Mouse (Mus musculus): Measurements from ENCODE around the gene Gmpr. TPM values are rescaled to one million over a fixed set of nuclear protein-coding genes. Genes with fewer than 3 reads are reported as not detected.

Gmpr gene
- polyA plus RNA-seq, 1 experiment from 2014 or later: 165 TPM

DNA sequence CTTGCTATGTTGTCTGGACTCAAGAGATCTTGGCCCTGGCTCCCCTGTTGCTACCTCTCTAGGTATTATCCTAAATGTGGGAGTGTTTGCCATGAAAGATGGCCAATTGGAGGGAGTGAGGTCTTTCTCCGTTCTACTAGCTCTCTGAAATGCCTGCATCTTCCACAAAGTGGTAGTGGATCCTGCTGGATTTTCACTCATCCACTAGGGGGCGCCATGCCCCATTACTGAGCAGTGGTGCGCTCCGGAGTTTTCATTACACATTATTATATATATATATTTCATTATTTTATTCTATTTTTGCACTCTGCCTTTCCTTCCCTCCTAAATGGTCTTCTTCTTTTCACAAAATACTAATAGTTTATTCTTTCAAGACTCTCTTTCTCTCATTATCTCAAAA, 65.5 kb downstream of the Gmpr start:
- H3K27ac ChIP-seq (ENCODE audit: poor library complexity, severe bottlenecking): no peak overlapping the region
- no peak overlapping the region for H3K9ac ChIP-seq
- peaks cover 33% of the 10 kb centered on the region for H3K4me1 ChIP-seq (replicated peaks)
- no peak for ATAC-seq (ENCODE audit: insufficient number of reproducible peaks, low FRiP score)
- WGBS: 29% methylated on average over 4 of the region's 4 CpGs
- no peak overlapping the region for H3K4me3 ChIP-seq
- H3K9me3 ChIP-seq (replicated peaks): no peaks in the 10 kb centered on the region
- no peak overlapping the region for H3K4me2 ChIP-seq
- no peaks in the 10 kb centered on the region for H3K27me3 ChIP-seq (replicated peaks)
- peaks cover 4% of the 10 kb centered on the region; the same call in 1 of the 2 replicates for H3K36me3 ChIP-seq

DNA sequence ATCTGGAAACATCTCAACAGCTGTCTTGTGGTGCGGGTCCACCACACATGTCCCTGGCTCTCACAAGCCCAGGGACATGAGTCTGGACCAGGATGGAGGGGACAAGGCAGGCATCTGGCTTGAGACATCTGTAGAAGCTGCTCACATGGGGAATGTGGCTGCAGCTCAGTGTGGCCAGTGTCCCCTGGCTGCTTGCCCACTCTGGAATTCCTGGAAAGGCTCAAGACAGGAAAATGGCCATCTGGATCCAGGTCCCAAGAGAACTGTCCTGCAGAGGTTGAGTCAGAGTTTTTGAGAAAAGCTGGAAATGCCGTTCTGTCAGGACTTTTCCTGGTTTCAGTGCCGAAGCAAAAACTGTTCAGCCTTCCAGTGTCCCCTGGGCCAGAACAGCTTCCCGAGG, 68.9 kb downstream of the Gmpr start:
- no peaks in the 10 kb centered on the region for H3K36me3 ChIP-seq
- peak overlapping the region; percentile 76 for H3K27ac ChIP-seq (ENCODE audit: poor library complexity, severe bottlenecking)
- H3K9ac ChIP-seq: 0 out of 2 replicates have a peak overlapping the region, but pooled peaks have one; percentile 50
- 43% methylated on average over 4 of the region's 4 CpGs for WGBS
- H3K4me1 ChIP-seq (replicated peaks): peaks cover 34% of the 10 kb centered on the region
- H3K4me3 ChIP-seq: no peak overlapping the region
- peak; percentile 79 for ATAC-seq (ENCODE audit: insufficient number of reproducible peaks, low FRiP score)
- H3K27me3 ChIP-seq (replicated peaks): no peaks in the 10 kb centered on the region
- H3K9me3 ChIP-seq (replicated peaks): no peaks in the 10 kb centered on the region
- H3K4me2 ChIP-seq: 0 out of 2 replicates have a peak overlapping the region, but pooled peaks have one; percentile 9

DNA sequence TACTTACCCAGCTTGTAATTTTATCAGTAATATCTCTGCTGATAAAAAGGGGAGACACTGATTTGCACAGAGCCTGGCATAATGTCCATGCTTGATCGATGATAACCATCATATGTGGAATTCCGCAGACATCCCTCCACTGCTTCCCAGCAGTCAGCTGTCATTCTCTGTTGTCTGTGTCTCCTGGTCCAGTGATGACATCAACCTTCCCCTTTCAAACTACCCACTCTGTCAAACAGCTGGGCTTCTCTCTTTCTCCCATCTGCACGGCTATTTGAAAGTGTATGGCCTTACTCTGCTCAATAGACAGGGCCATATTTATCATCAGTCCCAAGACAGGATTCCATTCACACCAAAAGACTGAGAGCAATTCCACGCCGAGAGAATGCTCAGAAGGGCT, 70.1 kb downstream of the Gmpr start:
- no peak for ATAC-seq (ENCODE audit: insufficient number of reproducible peaks, low FRiP score)
- H3K4me3 ChIP-seq: no peak overlapping the region
- no peak overlapping the region for H3K9ac ChIP-seq
- H3K4me2 ChIP-seq: no peak overlapping the region
- H3K4me1 ChIP-seq (replicated peaks): peaks cover 28% of the 10 kb centered on the region
- no peaks in the 10 kb centered on the region for H3K9me3 ChIP-seq (replicated peaks)
- H3K27me3 ChIP-seq (replicated peaks): no peaks in the 10 kb centered on the region
- H3K36me3 ChIP-seq: no peaks in the 10 kb centered on the region
- no peak overlapping the region for H3K27ac ChIP-seq (ENCODE audit: poor library complexity, severe bottlenecking)
- WGBS: 44% methylated on average over 5 of the region's 5 CpGs

DNA sequence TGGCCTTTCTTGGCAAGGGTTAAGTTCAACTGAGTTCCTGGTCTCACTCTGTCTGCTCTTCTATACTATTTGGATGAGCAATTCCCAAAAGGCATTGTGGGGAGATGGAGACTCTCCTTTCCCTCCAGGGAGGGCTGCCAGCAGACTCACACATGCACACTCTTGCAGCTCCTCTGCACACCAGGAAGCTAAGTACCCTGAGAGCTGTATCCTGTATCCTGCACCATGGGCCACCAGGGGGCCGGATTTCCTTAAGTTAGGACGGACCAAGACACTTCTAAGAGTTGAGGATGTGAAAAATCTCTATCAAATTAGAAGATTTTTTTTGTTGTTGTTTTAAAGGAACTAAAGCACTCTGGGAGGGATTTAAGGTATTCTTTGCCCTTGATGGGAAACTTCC, 70.5 kb downstream of the Gmpr start:
- ATAC-seq (ENCODE audit: insufficient number of reproducible peaks, low FRiP score): 0 out of 2 replicates have a peak, but pooled peaks have one; percentile 43
- H3K4me1 ChIP-seq (replicated peaks): peaks cover 25% of the 10 kb centered on the region
- H3K9me3 ChIP-seq (replicated peaks): no peaks in the 10 kb centered on the region
- H3K27me3 ChIP-seq (replicated peaks): no peaks in the 10 kb centered on the region
- no peak overlapping the region for H3K4me2 ChIP-seq
- H3K9ac ChIP-seq: no peak overlapping the region
- H3K27ac ChIP-seq (ENCODE audit: poor library complexity, severe bottlenecking): no peak overlapping the region
- H3K4me3 ChIP-seq: no peak overlapping the region
- WGBS: 28% methylated on average over 2 of the region's 2 CpGs
- no peaks in the 10 kb centered on the region for H3K36me3 ChIP-seq

DNA sequence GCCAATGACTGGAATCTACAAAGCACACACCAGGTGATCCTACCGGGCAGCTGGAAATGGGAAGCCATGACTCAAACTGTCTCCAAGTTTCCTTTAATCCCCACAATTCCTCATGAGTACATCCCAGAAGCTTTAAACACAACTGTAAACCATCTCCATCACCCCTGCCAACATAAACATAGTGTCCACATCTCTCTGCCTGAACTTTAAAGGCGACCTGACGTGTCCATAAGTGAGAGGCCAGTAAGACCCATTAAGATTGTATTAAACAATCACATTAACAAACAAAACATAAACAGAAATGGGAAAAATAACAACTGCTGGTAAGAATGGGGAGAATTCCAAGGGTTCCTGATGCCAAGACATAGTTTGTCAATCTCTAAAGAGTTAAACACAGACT, 72.5 kb downstream of the Gmpr start:
- Histone ChIP-seq H3K4me1 (replicated peaks) (peaks cover 25% of the 10 kb centered on the region), H3K27me3 (replicated peaks) (no peaks in the 10 kb centered on the region), H3K9me3 (replicated peaks) (no peaks in the 10 kb centered on the region), H3K4me2 (no peak overlapping the region), H3K4me3 (no peak overlapping the region), H3K9ac (no peak overlapping the region), H3K36me3 (no peaks in the 10 kb centered on the region), H3K27ac (ENCODE audit: poor library complexity, severe bottlenecking) (no peak overlapping the region)
- 71% methylated on average over 3 of the region's 3 CpGs for WGBS
- ATAC-seq (ENCODE audit: insufficient number of reproducible peaks, low FRiP score): no peak

DNA sequence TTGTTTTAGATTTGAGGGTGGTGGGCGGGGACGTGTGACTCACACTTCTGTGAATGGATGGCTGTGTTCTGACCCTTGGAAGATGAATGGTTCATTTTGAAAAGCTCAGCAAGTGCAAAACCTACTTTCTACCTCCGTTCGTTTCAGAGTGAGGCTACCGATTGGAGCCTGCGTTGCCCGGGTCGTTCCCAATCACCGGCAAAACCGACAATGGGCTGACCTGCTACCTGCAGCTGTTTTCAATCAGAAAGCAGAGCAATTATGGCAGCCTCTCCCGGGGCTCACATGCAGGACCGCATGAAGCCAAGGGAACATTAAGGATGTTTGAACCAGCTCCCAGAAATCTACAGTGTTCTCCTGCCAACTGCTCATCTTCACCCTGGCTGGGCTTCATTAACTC, 75.0 kb downstream of the Gmpr start:
- H3K9ac ChIP-seq: no peak overlapping the region
- WGBS: 82% methylated on average over 12 of the region's 12 CpGs
- ATAC-seq (ENCODE audit: insufficient number of reproducible peaks, low FRiP score): no peak
- H3K4me2 ChIP-seq: no peak overlapping the region
- H3K9me3 ChIP-seq (replicated peaks): no peaks in the 10 kb centered on the region
- no peak overlapping the region for H3K27ac ChIP-seq (ENCODE audit: poor library complexity, severe bottlenecking)
- H3K4me1 ChIP-seq (replicated peaks): peaks cover 10% of the 10 kb centered on the region
- H3K4me3 ChIP-seq: no peak overlapping the region
- H3K36me3 ChIP-seq: no peaks in the 10 kb centered on the region
- no peaks in the 10 kb centered on the region for H3K27me3 ChIP-seq (replicated peaks)

DNA sequence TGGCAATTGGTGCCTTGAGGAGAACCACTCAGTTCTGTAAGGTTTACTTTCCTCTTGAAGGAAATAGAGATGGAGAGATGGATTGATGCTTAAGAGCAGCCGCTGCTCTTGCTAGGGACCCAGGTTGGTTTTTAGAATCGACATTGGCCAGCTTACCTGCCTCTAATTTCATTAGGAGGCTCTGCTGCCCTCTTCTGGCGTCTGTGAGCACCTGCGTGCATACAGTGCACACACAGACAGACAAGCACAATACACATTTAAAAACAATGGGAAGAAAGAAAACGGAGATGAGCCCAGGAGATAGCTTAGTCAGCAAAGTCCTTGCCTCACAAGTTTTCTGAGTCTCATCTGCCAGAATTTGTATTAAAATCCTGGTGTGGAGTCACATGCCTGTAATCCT, 75.8 kb downstream of the Gmpr start:
- no peak for ATAC-seq (ENCODE audit: insufficient number of reproducible peaks, low FRiP score)
- Histone ChIP-seq H3K4me2 (no peak overlapping the region), H3K36me3 (no peaks in the 10 kb centered on the region), H3K4me3 (no peak overlapping the region), H3K27me3 (replicated peaks) (no peaks in the 10 kb centered on the region), H3K27ac (ENCODE audit: poor library complexity, severe bottlenecking) (no peak overlapping the region), H3K9me3 (replicated peaks) (no peaks in the 10 kb centered on the region), H3K4me1 (replicated peaks) (0 out of 2 replicates have a peak, but pooled peaks cover 4% of the 10 kb centered on the region), H3K9ac (no peak overlapping the region)
- WGBS: 83% methylated on average over 5 of the region's 5 CpGs

DNA sequence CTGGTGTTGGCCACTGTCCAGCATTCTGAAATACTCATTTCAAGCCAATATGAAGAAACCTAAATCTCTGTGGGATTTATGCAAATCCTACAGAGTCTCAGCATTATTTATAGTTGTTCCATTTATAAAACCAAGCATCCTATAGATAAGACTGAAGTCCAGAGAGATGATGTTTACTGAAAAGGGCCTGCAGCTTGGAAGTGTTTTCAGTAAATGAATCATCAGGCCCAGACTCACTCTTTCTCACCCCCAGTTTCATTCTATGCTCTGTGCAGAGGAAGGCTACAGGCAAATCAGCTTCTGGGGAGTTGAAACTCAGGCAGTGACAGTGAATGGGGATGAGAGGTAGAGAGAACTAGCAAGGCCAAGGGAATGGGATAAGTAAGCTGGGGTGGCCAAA, 83.7 kb downstream of the Gmpr start:
- Histone ChIP-seq H3K4me1 (replicated peaks) (peaks cover 17% of the 10 kb centered on the region), H3K27ac (ENCODE audit: poor library complexity, severe bottlenecking) (no peak overlapping the region), H3K9me3 (replicated peaks) (no peaks in the 10 kb centered on the region), H3K36me3 (no peaks in the 10 kb centered on the region), H3K27me3 (replicated peaks) (no peaks in the 10 kb centered on the region), H3K4me3 (no peak overlapping the region), H3K9ac (no peak overlapping the region), H3K4me2 (no peak overlapping the region)
- ATAC-seq (ENCODE audit: insufficient number of reproducible peaks, low FRiP score): no peak

DNA sequence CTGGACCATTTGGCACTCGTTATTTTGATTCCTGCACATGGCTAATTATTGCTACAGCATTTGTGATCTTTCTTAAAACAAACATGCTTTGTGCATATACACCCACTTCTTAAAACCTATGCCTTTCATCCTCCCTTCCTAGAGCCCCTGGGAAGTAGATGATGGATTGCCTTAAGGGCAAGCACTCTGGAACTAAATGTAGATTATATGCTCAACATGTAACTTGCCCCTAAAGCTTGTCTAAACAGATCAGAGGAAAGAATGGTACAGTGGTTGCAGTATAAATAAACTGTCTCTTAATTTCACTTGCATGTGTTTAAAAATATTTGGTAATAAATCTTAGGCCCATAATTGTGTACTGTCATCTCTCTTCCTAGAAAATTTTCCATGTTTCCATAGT, 86.7 kb downstream of the Gmpr start:
- no peak overlapping the region for H3K9ac ChIP-seq
- H3K36me3 ChIP-seq: no peaks in the 10 kb centered on the region
- no peaks in the 10 kb centered on the region for H3K9me3 ChIP-seq (replicated peaks)
- no peak overlapping the region for H3K27ac ChIP-seq (ENCODE audit: poor library complexity, severe bottlenecking)
- 77% methylated on average over 1 of the region's 1 CpGs for WGBS
- no peak overlapping the region for H3K4me3 ChIP-seq
- no peaks in the 10 kb centered on the region for H3K27me3 ChIP-seq (replicated peaks)
- peaks cover 18% of the 10 kb centered on the region for H3K4me1 ChIP-seq (replicated peaks)
- ATAC-seq (ENCODE audit: insufficient number of reproducible peaks, low FRiP score): no peak
- no peak overlapping the region for H3K4me2 ChIP-seq

DNA sequence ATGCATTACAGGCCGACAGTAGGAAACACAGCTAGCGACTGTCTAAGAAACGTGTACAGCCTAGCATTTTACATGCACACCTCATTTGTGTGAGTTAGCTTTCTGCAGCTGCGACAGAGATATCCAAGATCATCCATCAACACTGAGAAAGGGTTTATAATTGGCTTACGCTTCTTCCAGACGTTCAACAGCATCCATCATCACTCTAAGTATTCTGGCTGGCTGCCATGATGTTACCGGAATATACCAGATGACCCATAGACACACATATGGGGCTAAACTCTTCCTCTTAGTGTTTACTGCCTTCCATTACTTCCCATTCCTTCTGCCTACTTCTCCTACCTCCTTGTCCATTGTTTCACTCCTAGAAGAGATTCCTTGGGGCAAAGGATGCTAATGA, 88.2 kb downstream of the Gmpr start:
- Histone ChIP-seq H3K27me3 (replicated peaks) (no peaks in the 10 kb centered on the region), H3K9ac (no peak overlapping the region), H3K4me1 (replicated peaks) (peaks cover 18% of the 10 kb centered on the region), H3K27ac (ENCODE audit: poor library complexity, severe bottlenecking) (no peak overlapping the region), H3K36me3 (no peaks in the 10 kb centered on the region), H3K4me2 (no peak overlapping the region), H3K4me3 (no peak overlapping the region), H3K9me3 (replicated peaks) (no peaks in the 10 kb centered on the region)
- 46% methylated on average over 7 of the region's 7 CpGs for WGBS
- ATAC-seq (ENCODE audit: insufficient number of reproducible peaks, low FRiP score): no peak

DNA sequence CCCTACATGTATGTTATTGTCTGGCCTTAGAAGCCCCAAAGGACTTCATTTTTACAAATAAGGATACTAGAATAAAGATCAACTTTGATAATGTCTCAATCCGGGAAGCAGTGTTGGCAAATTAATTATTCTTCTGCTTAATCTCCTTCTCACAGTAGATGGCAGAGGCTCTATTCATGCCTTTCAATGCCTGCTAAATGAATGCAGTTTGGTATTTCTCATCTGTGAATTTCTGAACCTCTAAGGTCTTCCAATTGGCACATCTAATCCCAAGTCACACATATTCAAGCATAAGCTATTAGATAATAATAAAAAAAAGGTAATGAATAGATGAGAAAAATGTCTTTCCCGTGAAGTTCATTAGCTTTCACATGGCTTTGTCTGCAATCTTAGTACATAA, 92.6 kb downstream of the Gmpr start:
- Histone ChIP-seq H3K36me3 (no peaks in the 10 kb centered on the region), H3K9me3 (replicated peaks) (no peaks in the 10 kb centered on the region), H3K9ac (no peak overlapping the region), H3K4me3 (no peak overlapping the region), H3K27ac (ENCODE audit: poor library complexity, severe bottlenecking) (no peak overlapping the region), H3K4me2 (no peak overlapping the region), H3K4me1 (replicated peaks) (peaks cover 12% of the 10 kb centered on the region), H3K27me3 (replicated peaks) (no peaks in the 10 kb centered on the region)
- ATAC-seq (ENCODE audit: insufficient number of reproducible peaks, low FRiP score): no peak
- 87% methylated on average over 2 of the region's 2 CpGs for WGBS

DNA sequence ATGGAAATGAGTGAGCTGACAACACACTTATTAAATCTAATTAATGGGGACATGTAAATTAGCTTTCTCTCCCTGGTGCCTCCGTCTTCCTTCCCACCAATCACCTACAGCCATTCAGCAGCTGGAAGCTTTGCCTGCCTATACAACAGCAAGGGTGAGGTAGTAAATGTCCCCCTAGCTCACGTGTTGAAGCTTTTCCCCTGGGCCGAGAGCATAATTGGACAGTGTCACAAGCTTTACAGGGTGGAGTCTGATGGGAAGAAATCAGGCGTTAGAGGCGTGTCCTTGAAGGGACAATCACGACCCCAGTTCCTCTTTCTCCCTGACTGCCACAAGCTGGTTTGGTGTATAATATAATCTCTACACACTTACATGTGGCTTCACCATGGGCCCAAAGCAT, 93.2 kb downstream of the Gmpr start:
- WGBS: 64% methylated on average over 6 of the region's 6 CpGs
- Histone ChIP-seq H3K9me3 (replicated peaks) (no peaks in the 10 kb centered on the region), H3K4me2 (no peak overlapping the region), H3K4me1 (replicated peaks) (peaks cover 5% of the 10 kb centered on the region), H3K4me3 (no peak overlapping the region), H3K9ac (no peak overlapping the region), H3K27me3 (replicated peaks) (no peaks in the 10 kb centered on the region), H3K36me3 (no peaks in the 10 kb centered on the region), H3K27ac (ENCODE audit: poor library complexity, severe bottlenecking) (no peak overlapping the region)
- no peak for ATAC-seq (ENCODE audit: insufficient number of reproducible peaks, low FRiP score)

Data from heart, embryonic 12.5 days (tissue).